Mouse (Mus musculus): Measurements from ENCODE around the gene Ms4a4c. TPM values are rescaled to one million over a fixed set of nuclear protein-coding genes. Genes with fewer than 3 reads are reported as not detected.

Ms4a4c gene
- polyA plus RNA-seq (2014; fragmentation: Nextera tagmentation; extraction: Ambion mirVana): not detected in 2 replicates

DNA sequence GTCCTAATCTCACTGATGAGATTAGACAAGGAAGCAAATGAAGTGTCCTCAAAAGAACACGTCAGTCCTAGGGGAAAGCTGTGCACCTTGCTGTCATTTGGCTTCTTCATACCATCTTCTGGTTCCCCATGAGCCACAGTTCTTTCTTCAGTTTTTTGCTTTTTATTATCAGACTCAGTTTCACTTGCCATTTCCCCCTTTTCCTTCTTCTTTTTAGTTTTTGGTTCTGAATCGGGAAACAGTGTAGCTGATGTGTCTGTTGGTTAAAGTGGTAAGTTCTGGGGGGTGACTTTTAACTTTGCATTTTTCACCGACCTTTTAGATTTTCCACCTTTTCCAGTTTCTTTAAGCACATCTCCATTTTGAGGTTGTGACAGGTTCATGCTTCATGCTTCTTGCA, at the start of gene Ms4a4c:
Gene Ms4a4c (plus strand): TSS at position 244 of the 400 bp plus-strand sequence.
- no peak within 1 kb of the TSS for H3K27ac ChIP-seq (ENCODE audit: low read depth, low read length)
- no peak within 1 kb of the TSS for H3K4me3 ChIP-seq (ENCODE audit: low read depth, low read length)
- no peaks in the 10 kb centered on the region for H3K36me3 ChIP-seq (ENCODE audit: control insufficient read depth, insufficient read depth, low read length)
- ATAC-seq (replicated peaks; ENCODE audit: insufficient number of reproducible peaks, low FRiP score, low TSS enrichment): no peak
- no peak within 1 kb of the TSS for H3K4me2 ChIP-seq
- no peak within 1 kb of the TSS for H3K9ac ChIP-seq (ENCODE audit: low read depth, low read length)
- H3K4me1 ChIP-seq (ENCODE audit: control insufficient read depth, insufficient read depth, low read length): no peaks in the 10 kb centered on the region
- no peaks in the 10 kb centered on the region for H3K9me3 ChIP-seq (replicated peaks; ENCODE audit: control insufficient read depth, low read length)
- 76% methylated on average over 3 of the region's 3 CpGs for WGBS (ENCODE audit: insufficient replicate concordance)
- no peaks in the 10 kb centered on the region for H3K27me3 ChIP-seq (ENCODE audit: control insufficient read depth, insufficient read depth, low read length)

DNA sequence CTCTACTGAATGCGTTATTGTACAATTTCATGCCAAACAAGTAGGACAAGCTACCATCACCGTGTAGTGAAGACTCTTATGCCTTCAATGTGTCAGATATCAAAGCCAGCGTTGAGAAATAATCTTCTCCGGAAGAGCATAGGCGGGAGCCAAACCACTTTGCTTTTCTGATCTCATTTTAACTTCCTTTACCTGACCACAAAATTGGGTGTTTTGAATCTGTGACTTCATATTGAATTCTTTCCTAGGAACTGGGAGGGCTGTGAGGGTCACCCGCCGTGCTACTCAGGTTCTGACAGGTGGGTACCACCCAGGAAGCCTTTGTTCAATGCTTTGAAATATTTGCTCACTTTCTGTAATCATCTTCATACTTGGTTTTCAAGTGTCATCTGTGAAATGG, 48.8 kb upstream of the Ms4a4c start:
- H3K9ac ChIP-seq (ENCODE audit: low read depth, low read length): no peak overlapping the region
- H3K36me3 ChIP-seq (ENCODE audit: control insufficient read depth, insufficient read depth, low read length): no peaks in the 10 kb centered on the region
- H3K4me3 ChIP-seq (ENCODE audit: low read depth, low read length): no peak overlapping the region
- no peaks in the 10 kb centered on the region for H3K27me3 ChIP-seq (ENCODE audit: control insufficient read depth, insufficient read depth, low read length)
- no peak overlapping the region for H3K27ac ChIP-seq (ENCODE audit: low read depth, low read length)
- no peaks in the 10 kb centered on the region for H3K4me1 ChIP-seq (ENCODE audit: control insufficient read depth, insufficient read depth, low read length)
- 79% methylated on average over 7 of the region's 7 CpGs for WGBS (ENCODE audit: insufficient replicate concordance)
- H3K9me3 ChIP-seq (replicated peaks; ENCODE audit: control insufficient read depth, low read length): no peaks in the 10 kb centered on the region
- no peak overlapping the region for H3K4me2 ChIP-seq
- no peak for ATAC-seq (replicated peaks; ENCODE audit: insufficient number of reproducible peaks, low FRiP score, low TSS enrichment)

DNA sequence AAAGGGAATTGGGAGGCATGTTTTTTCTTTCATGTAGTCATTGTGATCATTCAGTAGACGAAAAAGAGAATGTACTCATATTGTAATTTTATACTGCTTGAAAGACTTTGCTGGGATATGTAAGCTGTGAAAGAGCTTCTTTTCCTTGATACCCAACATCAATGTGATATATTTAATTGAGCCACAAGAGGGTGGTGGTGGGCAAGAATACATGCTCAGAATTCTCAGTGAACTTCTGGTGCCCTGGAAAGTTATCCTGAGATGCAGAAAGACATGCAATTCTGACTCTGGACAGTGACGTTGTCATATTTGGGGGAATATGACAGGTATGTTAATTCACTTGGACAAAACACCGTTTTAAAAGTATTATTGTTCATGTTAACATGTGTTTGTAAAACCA, 44.5 kb upstream of the Ms4a4c start:
- H3K27ac ChIP-seq (ENCODE audit: low read depth, low read length): no peak overlapping the region
- H3K36me3 ChIP-seq (ENCODE audit: control insufficient read depth, insufficient read depth, low read length): no peaks in the 10 kb centered on the region
- no peak overlapping the region for H3K4me2 ChIP-seq
- H3K9me3 ChIP-seq (replicated peaks; ENCODE audit: control insufficient read depth, low read length): no peaks in the 10 kb centered on the region
- no peak for ATAC-seq (replicated peaks; ENCODE audit: insufficient number of reproducible peaks, low FRiP score, low TSS enrichment)
- no peak overlapping the region for H3K9ac ChIP-seq (ENCODE audit: low read depth, low read length)
- 50% methylated on average over 3 of the region's 3 CpGs for WGBS (ENCODE audit: insufficient replicate concordance)
- no peak overlapping the region for H3K4me3 ChIP-seq (ENCODE audit: low read depth, low read length)
- no peaks in the 10 kb centered on the region for H3K4me1 ChIP-seq (ENCODE audit: control insufficient read depth, insufficient read depth, low read length)
- no peaks in the 10 kb centered on the region for H3K27me3 ChIP-seq (ENCODE audit: control insufficient read depth, insufficient read depth, low read length)

DNA sequence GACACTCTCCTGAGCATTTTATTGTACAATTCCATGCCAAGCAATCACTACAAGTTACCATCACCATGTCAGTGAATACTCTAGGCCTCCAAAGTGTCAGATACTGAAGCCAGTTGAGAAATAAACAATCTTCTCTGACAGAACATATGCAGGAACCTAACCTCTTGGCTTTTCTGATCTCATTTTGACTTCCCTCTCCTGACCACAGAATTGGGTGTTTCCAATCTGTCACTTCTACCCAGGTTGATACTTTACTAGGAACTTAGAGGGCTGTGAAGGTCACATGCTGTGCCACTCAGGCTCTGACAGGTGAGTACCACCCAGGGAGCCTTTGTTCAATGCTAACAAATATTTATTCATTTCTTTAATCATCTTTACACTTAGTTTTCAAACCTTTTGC, 42.6 kb upstream of the Ms4a4c start:
- no peak for ATAC-seq (replicated peaks; ENCODE audit: insufficient number of reproducible peaks, low FRiP score, low TSS enrichment)
- no peaks in the 10 kb centered on the region for H3K9me3 ChIP-seq (replicated peaks; ENCODE audit: control insufficient read depth, low read length)
- no peak overlapping the region for H3K4me2 ChIP-seq
- no peak overlapping the region for H3K9ac ChIP-seq (ENCODE audit: low read depth, low read length)
- no peaks in the 10 kb centered on the region for H3K36me3 ChIP-seq (ENCODE audit: control insufficient read depth, insufficient read depth, low read length)
- no peaks in the 10 kb centered on the region for H3K27me3 ChIP-seq (ENCODE audit: control insufficient read depth, insufficient read depth, low read length)
- no peaks in the 10 kb centered on the region for H3K4me1 ChIP-seq (ENCODE audit: control insufficient read depth, insufficient read depth, low read length)
- no peak overlapping the region for H3K4me3 ChIP-seq (ENCODE audit: low read depth, low read length)
- no peak overlapping the region for H3K27ac ChIP-seq (ENCODE audit: low read depth, low read length)

DNA sequence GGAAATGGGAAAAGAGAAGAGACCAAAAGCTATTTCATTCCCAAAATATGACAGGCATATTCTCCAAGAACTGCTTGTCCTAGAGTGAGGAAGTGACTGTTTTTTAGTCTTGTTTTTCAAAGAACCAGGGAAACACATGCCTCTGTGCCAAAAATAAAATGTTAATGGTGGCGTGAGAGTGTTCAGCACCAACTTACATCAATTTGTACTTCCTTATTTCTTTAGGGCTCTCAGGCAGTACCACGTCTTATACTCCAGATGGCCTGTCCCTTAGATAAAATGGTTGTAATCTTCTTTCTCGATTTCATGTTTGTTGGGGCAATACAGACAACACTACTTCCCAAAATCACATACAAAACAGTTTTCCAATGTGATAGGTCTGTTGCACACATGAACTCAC, 36.3 kb upstream of the Ms4a4c start:
- no peak overlapping the region for H3K9ac ChIP-seq (ENCODE audit: low read depth, low read length)
- H3K4me2 ChIP-seq: no peak overlapping the region
- H3K27me3 ChIP-seq (ENCODE audit: control insufficient read depth, insufficient read depth, low read length): no peaks in the 10 kb centered on the region
- H3K36me3 ChIP-seq (ENCODE audit: control insufficient read depth, insufficient read depth, low read length): no peaks in the 10 kb centered on the region
- H3K9me3 ChIP-seq (replicated peaks; ENCODE audit: control insufficient read depth, low read length): no peaks in the 10 kb centered on the region
- no peak overlapping the region for H3K4me3 ChIP-seq (ENCODE audit: low read depth, low read length)
- no peak for ATAC-seq (replicated peaks; ENCODE audit: insufficient number of reproducible peaks, low FRiP score, low TSS enrichment)
- no peaks in the 10 kb centered on the region for H3K4me1 ChIP-seq (ENCODE audit: control insufficient read depth, insufficient read depth, low read length)
- no peak overlapping the region for H3K27ac ChIP-seq (ENCODE audit: low read depth, low read length)
- WGBS (ENCODE audit: insufficient replicate concordance): 68% methylated on average over 3 of the region's 3 CpGs

DNA sequence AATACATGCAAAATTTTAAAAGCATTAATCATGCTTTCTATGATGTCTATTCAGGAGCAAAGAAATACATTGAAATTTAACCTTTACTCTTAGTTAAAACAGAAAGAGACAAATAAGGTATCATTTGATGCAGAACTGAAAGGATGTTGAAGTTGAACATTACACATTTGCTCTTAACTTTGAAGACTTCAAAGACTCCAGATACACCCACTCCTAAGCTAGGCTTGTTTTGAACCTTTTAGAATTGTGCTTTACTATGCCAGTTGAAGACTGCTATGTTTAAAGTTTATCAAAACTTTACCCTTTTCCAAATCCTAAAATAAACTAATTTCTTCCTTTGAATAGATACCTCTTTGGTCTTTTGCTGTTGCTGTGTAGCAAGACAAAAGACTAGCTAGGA, 33.4 kb upstream of the Ms4a4c start:
- Histone ChIP-seq H3K27me3 (ENCODE audit: control insufficient read depth, insufficient read depth, low read length) (no peaks in the 10 kb centered on the region), H3K4me2 (no peak overlapping the region), H3K9ac (ENCODE audit: low read depth, low read length) (no peak overlapping the region), H3K4me3 (ENCODE audit: low read depth, low read length) (no peak overlapping the region), H3K9me3 (replicated peaks; ENCODE audit: control insufficient read depth, low read length) (no peaks in the 10 kb centered on the region), H3K27ac (ENCODE audit: low read depth, low read length) (no peak overlapping the region), H3K4me1 (ENCODE audit: control insufficient read depth, insufficient read depth, low read length) (no peaks in the 10 kb centered on the region), H3K36me3 (ENCODE audit: control insufficient read depth, insufficient read depth, low read length) (no peaks in the 10 kb centered on the region)
- ATAC-seq (replicated peaks; ENCODE audit: insufficient number of reproducible peaks, low FRiP score, low TSS enrichment): no peak

DNA sequence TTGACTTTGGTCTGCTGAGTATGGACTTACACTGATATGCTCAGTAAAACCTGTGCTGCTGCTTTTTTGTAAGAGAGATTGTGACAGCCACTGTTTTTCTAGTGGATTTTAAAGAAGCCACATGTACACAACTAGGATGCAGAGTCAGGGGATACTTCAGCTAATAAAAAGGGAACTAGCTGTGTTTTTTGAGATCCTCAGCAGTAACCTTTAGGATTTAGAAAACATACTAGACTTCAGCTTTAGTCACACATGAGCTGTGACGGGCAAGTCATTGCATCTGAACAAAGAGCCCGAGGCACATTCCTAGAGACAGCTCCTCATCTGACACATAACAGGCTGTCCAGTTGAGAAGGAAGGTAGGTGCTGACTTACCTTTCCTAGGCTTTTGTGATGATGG, 29.3 kb upstream of the Ms4a4c start, which contains the start of gene Ms4a4a:
Gene Ms4a4a (plus strand): TSS at position 251 of the 400 bp plus-strand sequence.
- Histone ChIP-seq H3K4me3 (ENCODE audit: low read depth, low read length) (no peak within 1 kb of the TSS), H3K4me1 (ENCODE audit: control insufficient read depth, insufficient read depth, low read length) (no peaks in the 10 kb centered on the region), H3K27me3 (ENCODE audit: control insufficient read depth, insufficient read depth, low read length) (no peaks in the 10 kb centered on the region), H3K36me3 (ENCODE audit: control insufficient read depth, insufficient read depth, low read length) (no peaks in the 10 kb centered on the region), H3K9me3 (replicated peaks; ENCODE audit: control insufficient read depth, low read length) (no peaks in the 10 kb centered on the region), H3K27ac (ENCODE audit: low read depth, low read length) (no peak within 1 kb of the TSS), H3K9ac (ENCODE audit: low read depth, low read length) (no peak within 1 kb of the TSS), H3K4me2 (no peak within 1 kb of the TSS)
- no peak for ATAC-seq (replicated peaks; ENCODE audit: insufficient number of reproducible peaks, low FRiP score, low TSS enrichment)
- 78% methylated on average over 2 of the region's 2 CpGs for WGBS (ENCODE audit: insufficient replicate concordance)

DNA sequence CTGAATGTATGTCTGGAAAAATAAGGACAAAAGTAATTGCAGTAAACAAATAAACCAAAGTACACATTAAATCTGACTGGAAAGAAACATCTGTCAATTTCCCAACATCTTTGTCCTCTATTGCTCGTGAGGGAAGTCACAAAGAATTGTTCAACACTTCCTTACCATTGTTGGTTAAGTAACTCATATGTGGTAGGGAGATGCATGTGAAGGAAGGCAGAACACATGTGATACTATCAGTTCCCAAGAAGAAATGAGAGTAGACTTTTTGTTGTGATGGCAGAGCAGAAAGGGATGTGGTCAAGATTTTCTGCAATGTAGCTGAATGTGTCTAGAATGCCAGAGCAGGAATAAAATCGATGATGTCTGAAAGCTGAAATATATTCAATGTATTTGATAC, 28.2 kb upstream of the Ms4a4c start:
- no peaks in the 10 kb centered on the region for H3K27me3 ChIP-seq (ENCODE audit: control insufficient read depth, insufficient read depth, low read length)
- no peaks in the 10 kb centered on the region for H3K9me3 ChIP-seq (replicated peaks; ENCODE audit: control insufficient read depth, low read length)
- no peak overlapping the region for H3K27ac ChIP-seq (ENCODE audit: low read depth, low read length)
- H3K4me2 ChIP-seq: no peak overlapping the region
- WGBS (ENCODE audit: insufficient replicate concordance): 69% methylated on average over 2 of the region's 2 CpGs
- no peak overlapping the region for H3K4me3 ChIP-seq (ENCODE audit: low read depth, low read length)
- no peaks in the 10 kb centered on the region for H3K36me3 ChIP-seq (ENCODE audit: control insufficient read depth, insufficient read depth, low read length)
- no peak overlapping the region for H3K9ac ChIP-seq (ENCODE audit: low read depth, low read length)
- no peaks in the 10 kb centered on the region for H3K4me1 ChIP-seq (ENCODE audit: control insufficient read depth, insufficient read depth, low read length)
- ATAC-seq (replicated peaks; ENCODE audit: insufficient number of reproducible peaks, low FRiP score, low TSS enrichment): no peak

DNA sequence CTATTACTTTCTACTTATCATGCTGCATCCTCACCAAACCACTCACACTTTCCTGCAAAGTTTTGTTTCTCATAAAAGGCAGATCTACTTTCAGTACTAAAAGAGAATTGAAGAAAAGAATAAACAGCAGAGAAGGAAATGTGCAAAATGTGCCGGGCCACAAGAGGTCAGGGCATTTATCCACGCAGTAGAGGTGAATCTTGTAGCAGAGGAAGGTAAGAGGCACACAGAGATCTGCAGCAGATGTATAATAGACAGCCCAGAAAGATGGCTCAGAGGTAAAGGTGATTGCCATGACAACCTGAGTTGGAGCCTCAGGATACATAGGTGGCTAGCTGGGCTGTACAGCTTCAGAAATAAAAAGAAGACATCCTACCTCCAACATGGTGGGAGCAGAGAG, 17.5 kb upstream of the Ms4a4c start:
- H3K9me3 ChIP-seq (replicated peaks; ENCODE audit: control insufficient read depth, low read length): no peaks in the 10 kb centered on the region
- WGBS (ENCODE audit: insufficient replicate concordance): 73% methylated on average over 2 of the region's 2 CpGs
- no peaks in the 10 kb centered on the region for H3K4me1 ChIP-seq (ENCODE audit: control insufficient read depth, insufficient read depth, low read length)
- no peak for ATAC-seq (replicated peaks; ENCODE audit: insufficient number of reproducible peaks, low FRiP score, low TSS enrichment)
- no peak overlapping the region for H3K9ac ChIP-seq (ENCODE audit: low read depth, low read length)
- H3K4me2 ChIP-seq: no peak overlapping the region
- no peaks in the 10 kb centered on the region for H3K36me3 ChIP-seq (ENCODE audit: control insufficient read depth, insufficient read depth, low read length)
- no peak overlapping the region for H3K27ac ChIP-seq (ENCODE audit: low read depth, low read length)
- no peak overlapping the region for H3K4me3 ChIP-seq (ENCODE audit: low read depth, low read length)
- H3K27me3 ChIP-seq (ENCODE audit: control insufficient read depth, insufficient read depth, low read length): no peaks in the 10 kb centered on the region
